Mouse (Mus musculus): ENCODE results near the gene Ldb2. TPM values are rescaled to one million over a fixed set of nuclear protein-coding genes. Genes with fewer than 3 reads are reported as not detected.

The Ldb2 gene
- 62.8 and 71.3 TPM in 2 replicates for polyA plus RNA-seq (2014; fragmentation: Nextera tagmentation; extraction: Ambion mirVana)

DNA sequence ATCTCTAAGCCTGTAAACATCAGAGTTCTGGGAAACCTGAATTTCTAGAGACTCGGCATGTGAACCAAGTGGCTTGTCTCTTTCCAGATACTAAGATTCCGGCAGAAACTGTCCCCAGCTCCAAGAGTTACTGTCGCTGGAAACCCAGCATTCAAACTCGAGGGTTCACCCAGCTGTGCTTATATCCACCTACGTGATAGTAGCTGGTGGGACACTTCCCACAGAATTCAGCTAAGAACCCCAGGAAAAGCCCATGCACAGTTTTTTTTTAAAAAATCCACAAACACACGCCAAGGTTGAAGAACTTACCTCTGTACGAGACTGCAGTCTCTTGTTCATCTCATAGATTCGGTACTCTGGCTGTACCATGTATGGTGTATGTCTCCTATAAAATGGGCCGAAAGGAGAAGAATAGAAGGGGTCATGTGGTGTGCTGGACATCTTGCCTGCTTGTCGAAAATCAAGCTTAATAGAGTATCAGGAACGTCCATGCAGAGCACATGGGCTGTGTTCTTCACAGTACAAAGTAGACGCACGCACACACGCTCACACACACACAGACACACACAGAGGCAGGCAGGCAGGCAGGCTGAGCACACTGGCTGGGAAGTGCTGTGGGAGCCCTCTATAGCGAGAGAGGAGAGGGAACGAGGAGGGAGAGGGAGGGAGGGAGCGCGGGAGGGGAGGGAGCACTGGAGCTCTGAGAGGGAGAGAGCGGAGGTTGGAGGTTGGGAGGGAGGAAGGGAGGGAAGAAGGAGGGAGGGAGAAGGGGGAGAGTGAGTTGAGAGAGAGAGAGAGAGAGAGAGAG lies at the start of gene Ldb2:
TSS of gene Ldb2 (minus strand) at position 628 of the 808 bp plus-strand sequence.
- ATAC-seq (ENCODE audit: insufficient number of reproducible peaks, insufficient read depth, low FRiP score, low read depth) = peak; percentile 87
- peaks cover 15% of the 10 kb centered on the region for H3K4me1 ChIP-seq (ENCODE audit: control insufficient read depth, insufficient read depth, low read length)
- H3K27ac ChIP-seq (ENCODE audit: low read length) = peak within 1 kb of the TSS; percentile 77
- peak within 1 kb of the TSS; percentile 46 for H3K4me3 ChIP-seq (ENCODE audit: low read depth, low read length)
- no peaks in the 10 kb centered on the region for H3K9me3 ChIP-seq (ENCODE audit: control insufficient read depth, low read depth, low read length)
- peak within 1 kb of the TSS; percentile 67 for H3K9ac ChIP-seq (replicated peaks; ENCODE audit: low read depth, low read length)
- 1% methylated on average over 19 of the region's 19 CpGs for WGBS
- no peaks in the 10 kb centered on the region for H3K27me3 ChIP-seq (ENCODE audit: control insufficient read depth, insufficient read depth, low read length)
- H3K4me2 ChIP-seq (replicated peaks; ENCODE audit: low read depth, low read length) = peak within 1 kb of the TSS; percentile 55
- no peaks in the 10 kb centered on the region for H3K36me3 ChIP-seq (ENCODE audit: control insufficient read depth, insufficient read depth, low read length)

GRCm38 (mm10) chr5:44831287-44831686 lies 31.8 kb upstream of the Ldb2 start:
- Histone ChIP-seq H3K4me3 (ENCODE audit: low read depth, low read length) (no peak overlapping the region), H3K9ac (replicated peaks; ENCODE audit: low read depth, low read length) (no peak overlapping the region), H3K4me2 (replicated peaks; ENCODE audit: low read depth, low read length) (no peak overlapping the region), H3K27me3 (ENCODE audit: control insufficient read depth, insufficient read depth, low read length) (no peaks in the 10 kb centered on the region), H3K9me3 (ENCODE audit: control insufficient read depth, low read depth, low read length) (no peaks in the 10 kb centered on the region), H3K27ac (ENCODE audit: low read length) (no peak overlapping the region), H3K36me3 (ENCODE audit: control insufficient read depth, insufficient read depth, low read length) (no peaks in the 10 kb centered on the region), H3K4me1 (ENCODE audit: control insufficient read depth, insufficient read depth, low read length) (no peaks in the 10 kb centered on the region)
- WGBS = 64% methylated on average over 5 of the region's 5 CpGs
- no peak for ATAC-seq (ENCODE audit: insufficient number of reproducible peaks, insufficient read depth, low FRiP score, low read depth)

DNA sequence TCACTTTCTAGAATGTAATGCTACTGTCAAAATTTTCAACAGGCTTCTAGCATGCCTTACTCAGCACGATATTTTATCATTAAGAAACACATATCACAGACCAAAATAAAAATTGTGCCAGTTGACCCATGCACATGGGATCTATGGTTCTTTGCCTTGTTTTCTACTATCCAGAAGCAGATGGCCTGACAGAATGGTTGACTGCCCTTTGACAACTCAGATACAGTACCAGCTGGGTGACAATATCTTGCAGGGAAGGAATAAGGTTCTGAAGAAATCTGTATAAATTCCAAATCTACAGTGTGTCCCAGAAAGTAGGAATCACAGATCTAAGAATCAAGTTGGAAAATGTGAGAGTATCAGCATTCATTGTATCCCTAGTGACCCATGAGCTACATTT lies 16.0 kb upstream of the Ldb2 start:
- H3K27me3 ChIP-seq (ENCODE audit: control insufficient read depth, insufficient read depth, low read length) = no peaks in the 10 kb centered on the region
- no peak overlapping the region for H3K4me2 ChIP-seq (replicated peaks; ENCODE audit: low read depth, low read length)
- no peaks in the 10 kb centered on the region for H3K36me3 ChIP-seq (ENCODE audit: control insufficient read depth, insufficient read depth, low read length)
- H3K9me3 ChIP-seq (ENCODE audit: control insufficient read depth, low read depth, low read length) = no peaks in the 10 kb centered on the region
- WGBS = 93% methylated on average over 1 of the region's 1 CpGs
- no peak overlapping the region for H3K9ac ChIP-seq (replicated peaks; ENCODE audit: low read depth, low read length)
- no peaks in the 10 kb centered on the region for H3K4me1 ChIP-seq (ENCODE audit: control insufficient read depth, insufficient read depth, low read length)
- no peak overlapping the region for H3K27ac ChIP-seq (ENCODE audit: low read length)
- no peak for ATAC-seq (ENCODE audit: insufficient number of reproducible peaks, insufficient read depth, low FRiP score, low read depth)
- H3K4me3 ChIP-seq (ENCODE audit: low read depth, low read length) = no peak overlapping the region

GRCm38 (mm10) chr5:44805960-44806359 lies 6.5 kb upstream of the Ldb2 start:
- ATAC-seq (ENCODE audit: insufficient number of reproducible peaks, insufficient read depth, low FRiP score, low read depth) = no peak
- 79% methylated on average over 2 of the region's 2 CpGs for WGBS

DNA sequence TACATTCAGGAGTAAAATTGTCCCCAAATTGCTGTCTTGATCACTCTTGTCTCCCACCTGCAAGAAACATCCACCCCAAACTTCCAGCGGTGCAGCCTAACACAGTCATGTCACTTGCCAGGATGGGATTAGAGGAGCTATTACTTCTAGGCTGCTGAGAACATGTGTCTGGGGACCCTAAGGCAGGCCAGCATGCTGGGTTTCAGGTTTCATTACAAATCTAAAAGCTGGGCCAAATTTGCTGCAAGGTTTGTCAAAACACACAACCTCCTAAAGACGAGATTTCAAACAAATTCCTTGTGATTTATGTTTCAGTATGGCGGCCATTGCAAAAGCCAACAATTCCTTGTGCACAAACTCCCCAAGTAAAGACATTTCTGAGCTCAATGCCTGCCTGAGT lies 1.6 kb upstream of the Ldb2 start:
- Histone ChIP-seq H3K27me3 (ENCODE audit: control insufficient read depth, insufficient read depth, low read length) (no peaks in the 10 kb centered on the region), H3K4me2 (replicated peaks; ENCODE audit: low read depth, low read length) (no peak overlapping the region), H3K9me3 (ENCODE audit: control insufficient read depth, low read depth, low read length) (no peaks in the 10 kb centered on the region), H3K27ac (ENCODE audit: low read length) (peak overlapping the region; percentile 77; the same call in 1 of the 2 replicates), H3K4me3 (ENCODE audit: low read depth, low read length) (no peak overlapping the region), H3K4me1 (ENCODE audit: control insufficient read depth, insufficient read depth, low read length) (peaks cover 10% of the 10 kb centered on the region), H3K9ac (replicated peaks; ENCODE audit: low read depth, low read length) (no peak overlapping the region), H3K36me3 (ENCODE audit: control insufficient read depth, insufficient read depth, low read length) (no peaks in the 10 kb centered on the region)
- 10% methylated on average over 3 of the region's 3 CpGs for WGBS
- ATAC-seq (ENCODE audit: insufficient number of reproducible peaks, insufficient read depth, low FRiP score, low read depth) = no peak

More at GRCm38 (mm10) chr5:44805960-44806359, 6.5 kb upstream of the Ldb2 start:
- H3K36me3 ChIP-seq (ENCODE audit: control insufficient read depth, insufficient read depth, low read length) = no peaks in the 10 kb centered on the region
- H3K9ac ChIP-seq (replicated peaks; ENCODE audit: low read depth, low read length) = no peak overlapping the region
- no peak overlapping the region for H3K4me2 ChIP-seq (replicated peaks; ENCODE audit: low read depth, low read length)
- no peaks in the 10 kb centered on the region for H3K27me3 ChIP-seq (ENCODE audit: control insufficient read depth, insufficient read depth, low read length)
- H3K27ac ChIP-seq (ENCODE audit: low read length) = no peak overlapping the region
- H3K4me1 ChIP-seq (ENCODE audit: control insufficient read depth, insufficient read depth, low read length) = peaks cover 3% of the 10 kb centered on the region
- no peak overlapping the region for H3K4me3 ChIP-seq (ENCODE audit: low read depth, low read length)
- no peaks in the 10 kb centered on the region for H3K9me3 ChIP-seq (ENCODE audit: control insufficient read depth, low read depth, low read length)

GRCm38 (mm10) chr5:44799861-44800260 lies 381 bp upstream of the Ldb2 start:
- Histone ChIP-seq H3K27me3 (ENCODE audit: control insufficient read depth, insufficient read depth, low read length) (no peaks in the 10 kb centered on the region), H3K4me3 (ENCODE audit: low read depth, low read length) (peak overlapping the region; percentile 46; the same call in 1 of the 2 replicates), H3K4me1 (ENCODE audit: control insufficient read depth, insufficient read depth, low read length) (peaks cover 15% of the 10 kb centered on the region), H3K27ac (ENCODE audit: low read length) (peak overlapping the region; percentile 72; the same call in 1 of the 2 replicates), H3K9me3 (ENCODE audit: control insufficient read depth, low read depth, low read length) (no peaks in the 10 kb centered on the region), H3K36me3 (ENCODE audit: control insufficient read depth, insufficient read depth, low read length) (no peaks in the 10 kb centered on the region), H3K9ac (replicated peaks; ENCODE audit: low read depth, low read length) (no peak overlapping the region), H3K4me2 (replicated peaks; ENCODE audit: low read depth, low read length) (peak overlapping the region; percentile 55; the same call in 1 of the 2 replicates)
- WGBS = 20% methylated on average over 2 of the region's 2 CpGs
- ATAC-seq (ENCODE audit: insufficient number of reproducible peaks, insufficient read depth, low FRiP score, low read depth) = peak; percentile 16; the same call in 1 of the 2 replicates

DNA sequence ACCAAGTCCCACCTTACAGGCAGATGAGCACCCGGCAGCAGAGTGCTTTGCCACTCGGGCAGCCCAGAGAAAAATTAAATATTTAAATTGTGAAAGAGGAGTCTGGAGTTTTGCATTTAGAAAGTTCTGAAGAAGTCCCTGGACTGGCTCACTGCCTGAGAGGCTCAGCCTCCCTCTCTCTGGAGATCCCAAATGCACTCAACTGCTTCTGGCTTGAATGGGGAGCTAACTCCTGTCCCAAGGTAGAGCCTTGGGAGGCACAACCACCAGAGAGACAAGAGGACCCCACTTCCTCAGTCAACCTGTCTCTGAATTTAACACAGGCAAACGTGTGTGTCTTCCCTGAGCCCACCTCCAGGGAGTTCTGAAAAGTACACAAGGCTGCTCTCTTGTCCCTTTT lies 987 bp downstream of the Ldb2 start:
- peak overlapping the region; percentile 46 for H3K4me3 ChIP-seq (ENCODE audit: low read depth, low read length)
- no peaks in the 10 kb centered on the region for H3K27me3 ChIP-seq (ENCODE audit: control insufficient read depth, insufficient read depth, low read length)
- peak overlapping the region; percentile 55 for H3K4me2 ChIP-seq (replicated peaks; ENCODE audit: low read depth, low read length)
- no peaks in the 10 kb centered on the region for H3K9me3 ChIP-seq (ENCODE audit: control insufficient read depth, low read depth, low read length)
- H3K9ac ChIP-seq (replicated peaks; ENCODE audit: low read depth, low read length) = peak overlapping the region; percentile 67
- WGBS = 5% methylated on average over 3 of the region's 3 CpGs
- ATAC-seq (ENCODE audit: insufficient number of reproducible peaks, insufficient read depth, low FRiP score, low read depth) = no peak
- peak overlapping the region; percentile 72; the same call in 1 of the 2 replicates for H3K27ac ChIP-seq (ENCODE audit: low read length)
- no peaks in the 10 kb centered on the region for H3K36me3 ChIP-seq (ENCODE audit: control insufficient read depth, insufficient read depth, low read length)
- H3K4me1 ChIP-seq (ENCODE audit: control insufficient read depth, insufficient read depth, low read length) = peaks cover 15% of the 10 kb centered on the region

GRCm38 (mm10) chr5:44798056-44798455 lies 1.4 kb downstream of the Ldb2 start:
- Histone ChIP-seq H3K9me3 (ENCODE audit: control insufficient read depth, low read depth, low read length) (no peaks in the 10 kb centered on the region), H3K36me3 (ENCODE audit: control insufficient read depth, insufficient read depth, low read length) (no peaks in the 10 kb centered on the region), H3K27me3 (ENCODE audit: control insufficient read depth, insufficient read depth, low read length) (no peaks in the 10 kb centered on the region), H3K4me1 (ENCODE audit: control insufficient read depth, insufficient read depth, low read length) (peaks cover 15% of the 10 kb centered on the region), H3K27ac (ENCODE audit: low read length) (peak overlapping the region; percentile 72; the same call in 1 of the 2 replicates), H3K4me3 (ENCODE audit: low read depth, low read length) (peak overlapping the region; percentile 46), H3K4me2 (replicated peaks; ENCODE audit: low read depth, low read length) (peak overlapping the region; percentile 55), H3K9ac (replicated peaks; ENCODE audit: low read depth, low read length) (peak overlapping the region; percentile 67)
- 7% methylated on average over 2 of the region's 2 CpGs for WGBS
- ATAC-seq (ENCODE audit: insufficient number of reproducible peaks, insufficient read depth, low FRiP score, low read depth) = no peak

Measured in stomach, embryonic 14.5 days (tissue).